Mouse (Mus musculus) WW6 (cell line): Measurements from ENCODE around the gene Parp11.

ENCODE experiments used
- DNase-seq: peaks from one replicate; pipeline ENCODE4 v3.0.0-alpha.2; 2013; ENCODE audit warnings: low read depth, low spot score

The Parp11 gene

DNA sequence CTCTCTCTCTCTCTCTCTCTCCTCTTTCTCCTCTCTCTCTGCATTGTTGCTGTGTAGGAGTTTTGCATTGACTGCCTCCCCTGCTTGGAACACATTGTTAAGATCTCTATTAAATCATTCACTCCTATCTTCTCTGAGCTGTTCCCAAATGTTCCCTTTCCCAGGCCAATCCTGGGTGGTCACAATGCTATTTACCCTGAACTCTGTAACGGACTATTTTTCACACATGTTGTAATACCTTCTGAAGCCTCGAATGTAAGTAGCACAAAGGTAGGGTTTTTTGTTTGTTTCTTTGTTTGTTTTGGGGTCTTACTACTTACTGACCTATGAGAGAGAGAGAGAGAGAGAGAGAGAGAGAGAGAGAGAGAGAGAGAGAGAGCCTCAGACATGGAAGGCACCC is 2.2 kb downstream of the Parp11 start:
- DNase-seq: no peak

DNA sequence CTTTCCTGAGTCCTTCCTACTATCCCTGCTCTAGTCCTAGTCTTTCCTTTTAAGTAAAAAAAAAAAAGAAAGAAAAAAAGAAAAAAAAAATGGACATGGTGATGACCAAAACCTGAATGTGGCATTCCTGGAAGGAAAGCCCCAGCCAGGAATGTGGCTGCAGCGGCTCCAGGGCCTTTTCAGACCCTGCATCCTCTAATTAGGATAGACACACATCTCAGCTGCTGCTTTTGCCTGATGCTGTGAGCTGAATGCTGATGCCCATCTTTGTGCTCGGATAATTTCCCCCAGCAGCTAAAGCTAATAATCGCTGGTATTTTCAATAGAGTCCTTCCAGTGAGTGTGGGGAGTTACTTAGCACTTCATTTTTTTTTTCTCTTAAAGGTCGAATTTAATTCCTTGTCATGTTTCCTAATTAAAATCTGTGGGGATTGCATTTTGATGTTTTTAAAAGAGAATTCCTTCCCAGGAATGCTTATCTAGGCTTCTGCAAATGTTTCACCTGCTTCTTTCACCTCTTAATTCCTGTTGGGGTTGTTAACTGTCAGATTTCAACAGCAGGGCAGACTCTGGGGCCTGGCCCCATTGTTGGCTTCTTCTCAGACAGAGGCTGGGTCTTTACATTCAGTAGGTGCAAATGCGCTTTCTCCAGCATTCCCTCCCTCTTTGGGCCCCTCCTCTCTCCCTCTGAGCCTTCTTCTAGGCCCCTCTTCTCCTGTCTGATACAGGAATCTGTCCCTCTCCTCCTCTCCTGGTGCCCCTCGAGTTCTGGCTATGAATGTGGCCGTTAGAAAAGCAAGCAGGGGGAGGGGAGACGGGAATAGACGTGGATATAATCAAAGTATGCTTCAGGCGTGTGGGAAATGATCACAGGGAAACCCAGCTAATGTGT is 3.1 kb downstream of the Parp11 start:
- DNase-seq: no peak

GRCm38 (mm10) chr6:127453407-127454343 is 7.0 kb downstream of the Parp11 start:
- DNase-seq: peak; percentile 76

- DNase-seq: no peak
Measured at GRCm38 (mm10) chr6:127454344-127454707, 7.7 kb downstream of the Parp11 start.

- DNase-seq: no peak
Measured at GRCm38 (mm10) chr6:127454809-127455208, 8.2 kb downstream of the Parp11 start.

GRCm38 (mm10) chr6:127455440-127455839 is 8.8 kb downstream of the Parp11 start:
- no peak for DNase-seq

DNA sequence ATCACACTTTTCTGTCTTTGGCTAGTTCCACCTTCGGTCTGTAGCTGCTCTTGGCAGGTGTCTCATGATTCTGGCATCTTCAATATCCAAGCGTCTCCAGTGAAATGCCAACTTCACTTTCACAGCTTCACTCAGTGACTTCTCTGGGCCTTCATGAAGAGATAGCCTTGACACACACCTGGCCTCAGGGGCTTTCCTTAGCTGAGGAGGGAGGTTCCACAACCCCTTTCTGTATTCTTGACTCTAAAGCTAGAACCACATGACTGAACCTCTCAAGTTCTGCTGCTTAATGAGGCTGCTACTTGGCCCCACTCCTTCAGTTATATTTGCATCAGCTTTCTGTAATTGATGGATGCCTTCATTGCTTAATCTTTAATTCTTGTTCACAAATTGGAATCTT is 10.1 kb downstream of the Parp11 start:
- no peak for DNase-seq

DNA sequence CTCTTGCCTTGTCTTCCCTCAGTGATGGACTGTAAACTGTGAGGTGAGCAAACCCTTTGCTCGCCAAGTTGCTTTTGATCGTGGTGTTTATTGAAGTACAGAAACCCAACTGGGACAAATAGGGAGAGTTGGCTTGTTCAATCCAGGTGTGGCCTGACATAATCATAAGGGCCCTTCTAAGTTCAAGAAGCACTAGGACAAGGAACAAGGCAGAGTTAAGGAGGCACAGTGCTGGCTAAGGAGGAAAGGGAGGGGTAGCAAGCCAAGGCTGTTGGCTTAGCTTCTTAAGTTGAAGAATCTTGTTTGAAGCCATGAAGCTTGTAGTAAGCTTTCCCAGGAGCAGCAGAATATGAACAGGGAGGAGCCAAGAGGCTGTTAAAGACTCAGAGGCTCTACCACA is 13.1 kb downstream of the Parp11 start:
- DNase-seq: no peak

- no peak for DNase-seq
Measured at GRCm38 (mm10) chr6:127461491-127461890, 14.9 kb downstream of the Parp11 start.

DNA sequence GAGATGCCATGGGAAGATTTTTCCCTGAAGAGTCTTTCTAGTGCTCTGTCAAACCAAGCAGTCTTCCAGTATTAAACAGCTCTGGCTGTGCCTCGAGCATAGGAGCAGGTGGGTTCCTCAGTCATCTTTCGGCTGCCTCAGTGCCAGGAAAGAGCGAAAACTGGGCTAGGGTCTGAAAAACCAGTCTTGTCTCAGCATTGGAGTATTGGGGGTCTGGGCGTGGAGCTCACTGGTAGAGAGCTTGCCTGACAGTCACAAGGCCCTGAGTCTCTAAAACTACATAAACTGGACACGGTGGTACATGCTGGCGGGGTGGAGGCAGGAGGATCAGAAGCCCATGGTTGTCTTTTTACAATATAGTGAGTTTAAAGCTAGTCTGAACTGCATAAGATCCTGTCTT is 15.6 kb downstream of the Parp11 start:
- no peak for DNase-seq

DNA sequence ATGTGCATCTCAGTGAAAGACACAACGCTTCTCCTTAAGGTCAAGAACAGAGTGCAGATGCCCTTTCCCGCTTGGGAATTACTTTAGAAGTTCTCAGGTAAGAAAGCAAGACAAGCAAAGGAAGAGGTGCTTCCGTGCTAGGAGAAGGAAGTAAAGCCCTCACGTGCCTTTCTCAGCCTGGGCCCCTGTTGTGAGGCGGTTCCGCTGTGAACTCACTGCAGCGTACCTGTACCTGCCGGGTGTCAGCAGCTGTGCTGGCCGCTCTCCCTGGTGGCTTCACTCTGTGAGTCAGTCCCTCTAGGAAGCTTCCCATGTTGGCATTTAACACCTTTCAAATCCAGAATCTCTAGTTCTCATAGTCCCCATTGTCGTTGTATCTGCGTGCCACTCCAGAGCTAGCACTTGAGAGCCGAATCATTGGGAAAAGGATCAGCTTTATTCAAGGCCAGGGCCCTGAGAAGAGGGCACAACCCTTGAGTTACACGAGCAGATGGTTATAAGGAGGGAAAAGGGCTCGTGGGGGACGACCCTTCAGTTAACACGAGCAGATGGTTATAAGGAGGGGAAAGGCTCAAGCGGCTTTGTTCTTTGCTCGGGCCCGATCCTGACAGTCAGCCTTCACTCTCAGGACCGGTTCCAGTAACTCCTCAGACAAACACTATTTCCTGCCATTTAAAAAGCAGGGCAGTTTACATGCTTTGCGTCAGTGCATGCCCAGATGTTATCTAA is 16.8 kb downstream of the Parp11 start:
- no peak for DNase-seq

- no peak for DNase-seq
Measured at GRCm38 (mm10) chr6:127464523-127464922, 17.9 kb downstream of the Parp11 start.

DNA sequence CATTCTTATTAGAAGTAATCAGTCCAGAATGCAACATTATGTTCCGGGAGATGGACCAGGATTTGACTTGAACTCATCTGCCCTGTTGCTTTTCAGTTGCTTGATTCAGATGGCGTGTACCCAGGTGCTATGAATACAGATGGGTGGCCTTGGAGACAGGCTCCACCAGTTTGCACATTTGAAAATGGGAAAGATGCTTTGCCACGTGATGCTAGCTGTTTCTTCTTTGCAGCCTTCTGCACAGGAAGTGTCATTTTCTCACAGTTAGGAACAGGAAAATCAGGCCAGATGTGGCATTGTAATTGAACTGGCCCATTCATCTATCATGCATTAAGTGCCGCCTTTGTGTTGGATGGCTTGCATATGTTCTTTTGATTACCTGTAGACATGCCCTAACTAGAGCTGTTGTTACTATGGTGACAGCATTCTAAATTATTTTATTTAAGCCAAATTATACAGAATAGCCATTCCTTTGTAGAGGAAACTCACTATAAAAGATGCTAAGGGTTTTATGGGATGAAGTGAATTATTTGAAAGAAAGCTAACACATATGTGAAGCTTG is 20.2 kb downstream of the Parp11 start:
- DNase-seq: no peak

- DNase-seq: no peak
Measured at GRCm38 (mm10) chr6:127472078-127472477, 25.4 kb downstream of the Parp11 start.

GRCm38 (mm10) chr6:127473961-127474360 is 27.3 kb downstream of the Parp11 start:
- no peak for DNase-seq

DNA sequence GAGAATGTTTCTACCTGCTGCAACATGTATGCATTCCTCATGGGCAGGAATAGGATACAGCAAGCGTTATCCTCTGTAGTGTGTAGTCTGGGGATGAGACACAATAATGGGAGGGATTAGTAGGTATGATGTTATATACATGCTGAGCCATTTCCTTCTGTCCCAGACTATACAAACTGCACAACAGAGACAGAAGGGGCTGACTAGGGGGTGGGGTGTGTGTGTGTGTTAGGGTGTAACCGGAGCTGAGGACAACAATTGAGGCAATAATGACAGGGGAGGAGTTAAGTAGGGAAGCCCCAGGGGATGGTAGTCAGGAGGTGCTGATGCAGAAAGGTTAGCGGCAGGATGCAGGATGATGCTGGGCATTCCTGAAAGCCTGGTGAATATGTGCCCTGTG is 28.6 kb downstream of the Parp11 start:
- peak; percentile 47 for DNase-seq

DNA sequence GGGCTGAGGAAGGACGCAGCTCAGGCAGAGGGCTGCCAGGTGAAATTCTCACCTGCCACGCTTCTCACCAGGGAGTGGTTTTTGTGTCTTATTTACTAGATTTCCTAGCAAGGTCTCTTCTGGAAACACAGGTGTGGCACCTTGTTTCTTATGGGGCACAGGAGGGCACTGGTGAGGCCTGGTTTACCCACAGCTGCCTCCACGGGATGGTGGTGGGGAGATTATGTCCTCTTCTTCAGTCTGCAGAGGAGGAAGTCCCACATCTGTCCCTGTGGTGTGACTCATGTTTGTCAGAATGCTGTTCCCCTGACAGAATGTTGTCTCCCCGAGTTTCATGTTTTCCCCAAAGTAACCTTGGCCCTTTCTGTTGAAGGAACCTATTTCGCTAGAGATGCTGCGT is 44.4 kb downstream of the Parp11 start:
- no peak for DNase-seq

DNA sequence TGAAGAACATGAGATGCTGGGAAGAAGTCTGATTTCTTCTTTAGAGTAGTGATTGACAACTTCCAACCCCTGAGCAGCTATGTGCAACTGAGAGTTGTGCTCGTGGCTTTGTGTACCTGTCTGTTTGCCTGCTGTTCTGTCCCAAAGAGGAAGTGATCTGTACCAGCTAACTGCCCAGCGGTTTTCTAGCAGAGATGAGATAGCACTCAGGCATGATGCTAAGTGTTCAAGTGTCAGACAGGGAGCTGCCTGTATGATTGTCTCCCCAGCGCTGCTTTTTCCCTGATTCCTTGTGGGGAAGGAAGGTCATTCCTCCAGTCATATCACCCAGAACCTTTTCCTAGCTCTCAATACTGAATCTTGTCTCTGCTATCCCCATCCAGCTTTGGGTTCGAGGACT is 45.9 kb downstream of the Parp11 start:
- DNase-seq: no peak

DNA sequence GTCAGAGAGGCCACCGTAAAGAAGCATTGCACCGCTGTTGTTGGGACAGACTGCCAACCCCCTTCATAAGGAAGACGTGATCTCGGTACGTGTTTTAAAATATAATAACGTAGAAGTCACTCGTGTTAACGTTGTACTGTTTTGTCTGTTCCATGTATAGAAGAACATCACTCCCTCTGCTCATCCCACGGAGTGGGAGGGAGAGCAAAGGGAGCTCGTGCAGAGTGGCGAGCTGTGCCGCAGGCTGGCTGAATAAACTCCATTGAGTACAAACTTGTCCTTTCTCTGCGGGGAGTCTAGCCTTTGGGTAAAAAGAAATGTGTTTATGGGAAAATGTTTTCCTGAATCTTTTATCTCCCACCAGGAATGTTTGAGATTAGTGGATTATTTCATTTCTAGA is 47.1 kb downstream of the Parp11 start:
- DNase-seq: no peak

DNA sequence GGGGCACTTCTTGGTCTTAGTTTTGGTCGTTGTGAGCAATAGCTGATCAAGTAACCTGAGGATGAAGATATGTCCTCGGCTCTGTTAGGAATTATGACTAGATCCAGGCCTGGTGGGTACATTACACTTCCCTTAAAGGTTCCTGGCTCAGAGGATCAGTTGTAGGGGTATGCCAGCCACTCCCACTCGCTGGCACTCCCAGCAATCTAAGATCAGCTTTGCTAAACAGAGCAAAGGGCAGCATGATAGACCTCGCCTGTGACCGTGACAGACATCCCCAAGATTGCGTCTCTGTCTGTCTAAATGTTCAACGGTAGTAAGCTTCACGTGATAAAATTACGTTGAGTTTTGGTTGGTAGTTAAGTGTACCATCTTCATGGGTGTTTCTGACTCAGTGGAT is 47.7 kb downstream of the Parp11 start:
- DNase-seq: no peak

GRCm38 (mm10) chr6:127495251-127495650 is 48.6 kb downstream of the Parp11 start:
- DNase-seq: no peak

GRCm38 (mm10) chr6:127495876-127496275 is 49.2 kb downstream of the Parp11 start:
- DNase-seq: no peak
